ENCODE assay signal across 18 mouse cellular contexts in genomic region chr4:88095693-88096092, GRCm38 (mm10). TPM values are rescaled to one million over a fixed set of nuclear protein-coding genes. Genes with fewer than 3 reads are reported as not detected.
DNase-seq lines count a peak whose midpoint lies in the region; ATAC-seq lines count a peak whose summit lies in the region.
"Had no signal": no experiment of that assay in that cellular context is flagged by ENCODE, and none has a peak within 500 bp of the region (broad histone marks: within the 10 kb centered on the region; RNA-seq: fewer than 3 reads in every experiment).

No protein-coding gene starts in this region.

- H3K36me3 ChIP-seq in liver, embryonic 11.5 days (ENCODE audit: control insufficient read depth, insufficient read depth, low read length) = no peaks in the 10 kb centered on the region
- 0 out of 2 replicates have a peak, but pooled peaks cover 3% of the 10 kb centered on the region for H3K36me3 ChIP-seq in liver, embryonic 12.5 days
- H3K36me3 ChIP-seq: heart, embryonic 13.5 days; midbrain, embryonic 12.5 days had no signal

- H3K27ac ChIP-seq in liver, embryonic 11.5 days (ENCODE audit: low read depth, low read length) = no peak overlapping the region
- no peak overlapping the region for H3K27ac ChIP-seq in liver, embryonic 12.5 days
- H3K27ac ChIP-seq: midbrain, embryonic 12.5 days had no signal

- ATAC-seq in liver, embryonic 11.5 days (replicated peaks; ENCODE audit: low FRiP score) = no peak
- ATAC-seq in liver, embryonic 12.5 days = no peak
- ATAC-seq: forebrain, postnatal 0 days; intestine, postnatal 0 days had no signal

- 70% methylated on average over 2 of the region's 2 CpGs for WGBS in liver, embryonic 11.5 days
- WGBS in liver, embryonic 12.5 days (ENCODE audit: insufficient replicate concordance) = 42% methylated on average over 2 of the region's 2 CpGs

- no peaks in the 10 kb centered on the region for H3K9me3 ChIP-seq in liver, embryonic 11.5 days (ENCODE audit: control insufficient read depth, low read length)
- H3K9me3 ChIP-seq in liver, embryonic 12.5 days (replicated peaks) = no peaks in the 10 kb centered on the region
- H3K9me3 ChIP-seq: heart, embryonic 13.5 days; midbrain, embryonic 12.5 days had no signal

- no peak overlapping the region for H3K9ac ChIP-seq in liver, embryonic 11.5 days (ENCODE audit: low read depth, low read length)
- H3K9ac ChIP-seq in liver, embryonic 12.5 days = no peak overlapping the region

- peak overlapping the region; percentile 7 for H3K4me2 ChIP-seq in liver, embryonic 11.5 days
- peak overlapping the region; percentile 88 for H3K4me2 ChIP-seq in liver, embryonic 12.5 days

- no peaks in the 10 kb centered on the region for H3K27me3 ChIP-seq in liver, embryonic 11.5 days (replicated peaks; ENCODE audit: control insufficient read depth, insufficient read depth, low read length)
- H3K27me3 ChIP-seq in liver, embryonic 12.5 days (replicated peaks) = no peaks in the 10 kb centered on the region
- H3K27me3 ChIP-seq: CH12.LX; heart, embryonic 13.5 days; midbrain, embryonic 12.5 days; Patski had no signal

- DNase-seq in liver, embryonic 11.5 days (ENCODE audit: low spot score) = no peak
- DNase-seq in liver (no peak), 3134 (ENCODE audit: extremely low read depth, insufficient read length, low spot score) (peak; percentile 22), 416B (ENCODE audit: low read depth) (peak; percentile 35), MN1 (ENCODE audit: low spot score) (no peak)
- DNase-seq in thymus, postnatal 4 days = no peak
- DNase-seq: adrenal gland, postnatal 25 days; cerebellum, adult 2 months; heart, adult 11 months; heart, postnatal 36 days; kidney, postnatal 10 days had no signal

- no peak overlapping the region for H3K4me3 ChIP-seq in liver, embryonic 11.5 days (ENCODE audit: low read depth, low read length)
- no peak overlapping the region; the same call in 1 of the 2 replicates for H3K4me3 ChIP-seq in liver, embryonic 12.5 days

- H3K4me1 ChIP-seq in liver, embryonic 11.5 days (replicated peaks; ENCODE audit: control insufficient read depth, insufficient read depth, low read length) = no peaks in the 10 kb centered on the region
- peaks cover 17% of the 10 kb centered on the region for H3K4me1 ChIP-seq in liver, embryonic 12.5 days

RNA-seq across cellular contexts. Expression of gene Focad, which starts 1.3 kb away (rescaled TPM):
- polyA plus RNA-seq in liver, embryonic 11.5 days (2014; fragmentation: Nextera tagmentation; extraction: Ambion mirVana) = 23.2 and 25.1 TPM in 2 replicates
- 13.5 and 14.0 TPM in 2 replicates for polyA plus RNA-seq in liver, embryonic 12.5 days (2016; fragmentation: Nextera tagmentation; extraction: Ambion mirVana)

Comparison
In these comparisons a context has a peak if more than half of its experiments do, and no peak if none do; other contexts are left out.
1. DNase-seq: peak in 3134 (single experiment) and 416B (single experiment); none in liver, embryonic 11.5 days (single experiment), liver (single experiment), MN1 (single experiment) and thymus, postnatal 4 days (single experiment).